Comparison of ENCODE assay signal across 10 mouse cellular contexts in the genomic region with DNA sequence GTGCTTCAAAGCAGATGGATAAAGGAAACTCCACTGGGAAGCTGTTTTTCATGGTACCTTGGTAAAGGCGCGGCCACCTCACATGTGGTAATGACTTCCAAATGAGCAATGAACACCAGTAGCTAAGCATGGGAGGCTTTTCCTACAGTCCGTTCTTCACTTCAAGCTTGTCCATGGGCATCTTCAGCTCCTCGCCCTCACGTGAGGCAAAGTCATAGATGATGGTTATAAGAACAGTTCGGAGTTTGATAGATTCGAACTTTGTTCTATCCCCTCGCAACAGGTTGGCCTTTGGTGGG.
DNase-seq lines count a peak whose midpoint lies in the region; ATAC-seq and TF ChIP-seq lines count a peak whose summit lies in the region.
"Had no signal": no experiment of that assay in that cellular context is flagged by ENCODE, and none has a peak within 500 bp of the region (broad histone marks: within the 10 kb centered on the region; RNA-seq: fewer than 3 reads in every experiment).

No protein-coding gene starts in this region.

- H3K9ac ChIP-seq in heart, embryonic 12.5 days: no peak overlapping the region
- no peak overlapping the region for H3K9ac ChIP-seq in forebrain, postnatal 0 days
- no peak overlapping the region for H3K9ac ChIP-seq in liver, embryonic 16.5 days (ENCODE audit: low read depth, low read length)

- ATAC-seq in heart, embryonic 12.5 days (ENCODE audit: insufficient number of reproducible peaks, low FRiP score): no peak
- ATAC-seq in forebrain, postnatal 0 days: no peak
- no peak for ATAC-seq in liver, embryonic 16.5 days (ENCODE audit: low read depth)

- H3K4me3 ChIP-seq in heart, embryonic 12.5 days: no peak overlapping the region
- no peak overlapping the region for H3K4me3 ChIP-seq in forebrain, postnatal 0 days (ENCODE audit: low read depth, low read length)
- H3K4me3 ChIP-seq in liver, embryonic 16.5 days (ENCODE audit: low read depth, low read length): no peak overlapping the region; the same call in 1 of the 2 replicates
- no peak overlapping the region for H3K4me3 ChIP-seq in cerebellum, adult 2 months (replicated peaks; ENCODE audit: insufficient read depth, low read depth, low read length)

- intact Hi-C loops in heart, postnatal 36 days (cut with DNase I): loop anchor here (1.0 to 10.0 kb wide), 5 partner anchors 201 to 794 kb away; no protein-coding TSS in a partner anchor

- H3K9me3 ChIP-seq in heart, embryonic 12.5 days (replicated peaks): no peaks in the 10 kb centered on the region
- H3K9me3 ChIP-seq in forebrain, postnatal 0 days (ENCODE audit: low read length): no peaks in the 10 kb centered on the region
- no peaks in the 10 kb centered on the region for H3K9me3 ChIP-seq in liver, embryonic 16.5 days (replicated peaks; ENCODE audit: control insufficient read depth, low read length)
- H3K9me3 ChIP-seq: embryonic facial prominence, embryonic 12.5 days had no signal

- H3K27me3 ChIP-seq in heart, embryonic 12.5 days (replicated peaks): no peaks in the 10 kb centered on the region
- H3K27me3 ChIP-seq in forebrain, postnatal 0 days (ENCODE audit: insufficient read depth, low read length): no peaks in the 10 kb centered on the region
- no peaks in the 10 kb centered on the region; the same call in none of the 2 replicates for H3K27me3 ChIP-seq in liver, embryonic 16.5 days (ENCODE audit: control insufficient read depth, insufficient read depth, low read depth, low read length)
- no peaks in the 10 kb centered on the region for H3K27me3 ChIP-seq in cerebellum, adult 2 months (ENCODE audit: control insufficient read depth, insufficient read depth, low read length)
- H3K27me3 ChIP-seq: embryonic facial prominence, embryonic 12.5 days had no signal

- TF ChIP-seq POLR2A in cerebellum, adult 2 months (IDR thresholded peaks at IDR 0.05; ENCODE audit: borderline replicate concordance, insufficient read depth, low read length): no peak

- no peak for TF ChIP-seq CTCF in forebrain, postnatal 0 days (IDR thresholded peaks at IDR 0.05; ENCODE audit: low read depth)
- no peak for TF ChIP-seq CTCF in cerebellum, adult 2 months (IDR thresholded peaks at IDR 0.05; ENCODE audit: borderline replicate concordance, insufficient read depth, low read depth, low read length)

- H3K27ac ChIP-seq in heart, embryonic 12.5 days (ENCODE audit: poor library complexity, severe bottlenecking): no peak overlapping the region
- H3K27ac ChIP-seq in forebrain, postnatal 0 days (ENCODE audit: low read depth, low read length): peak overlapping the region; percentile 68; the same call in 1 of the 2 replicates
- no peak overlapping the region for H3K27ac ChIP-seq in liver, embryonic 16.5 days (ENCODE audit: low read length)
- H3K27ac ChIP-seq in cerebellum, adult 2 months (ENCODE audit: insufficient read depth, low read length): no peak overlapping the region
- H3K27ac ChIP-seq: gastrocnemius, adult 2 months had no signal

- peaks cover 10% of the 10 kb centered on the region for H3K4me1 ChIP-seq in heart, embryonic 12.5 days (replicated peaks)
- no peaks in the 10 kb centered on the region for H3K4me1 ChIP-seq in forebrain, postnatal 0 days (ENCODE audit: insufficient read depth)
- peaks cover 7% of the 10 kb centered on the region for H3K4me1 ChIP-seq in liver, embryonic 16.5 days (ENCODE audit: control insufficient read depth, low read depth, low read length)
- no peaks in the 10 kb centered on the region for H3K4me1 ChIP-seq in cerebellum, adult 2 months (ENCODE audit: control insufficient read depth, insufficient read depth, low read length)

- WGBS in heart, embryonic 12.5 days: 90% methylated on average over 8 of the region's 8 CpGs
- WGBS in forebrain, postnatal 0 days: 90% methylated on average over 8 of the region's 8 CpGs
- WGBS in liver, embryonic 16.5 days (ENCODE audit: insufficient replicate concordance): 81% methylated on average over 8 of the region's 8 CpGs
- WGBS in cerebellum, adult 2 months: 93% methylated on average over 8 of the region's 8 CpGs

- no peak for DNase-seq in heart, postnatal 36 days
- peak; percentile 24 for DNase-seq in embryo, embryonic 10.5 days (ENCODE audit: low spot score)
- no peak for DNase-seq in forebrain, postnatal 0 days
- no peak for DNase-seq in cerebellum, adult 2 months
- no peak for DNase-seq in adrenal gland, adult 18-20 months (ENCODE audit: low spot score in 2 of 2)
- no peak for DNase-seq in Muller cell, postnatal 12 days (ENCODE audit: inconsistent ontology term)

- peak overlapping the region; percentile 69; the same call in 1 of the 2 replicates for H3K4me2 ChIP-seq in heart, embryonic 12.5 days
- no peak overlapping the region for H3K4me2 ChIP-seq in forebrain, postnatal 0 days (ENCODE audit: low read depth)
- peak overlapping the region; percentile 81; the same call in 1 of the 2 replicates for H3K4me2 ChIP-seq in liver, embryonic 16.5 days (ENCODE audit: low read depth, low read length)

- no peaks in the 10 kb centered on the region for H3K36me3 ChIP-seq in heart, embryonic 12.5 days
- H3K36me3 ChIP-seq in forebrain, postnatal 0 days (ENCODE audit: insufficient read depth): no peaks in the 10 kb centered on the region
- no peaks in the 10 kb centered on the region for H3K36me3 ChIP-seq in liver, embryonic 16.5 days (ENCODE audit: control insufficient read depth, insufficient read depth)
- H3K36me3 ChIP-seq: embryonic facial prominence, embryonic 12.5 days had no signal
